Mouse (Mus musculus): Measurements from ENCODE around the gene Cep350. TPM values are rescaled to one million over a fixed set of nuclear protein-coding genes. Genes with fewer than 3 reads are reported as not detected.

Gene Cep350
- polyA plus RNA-seq, 1 experiment from 2014 or later, result 11.1 TPM

GRCm38 (mm10) chr1:155798000-155798399 lies 175.1 kb downstream of the Cep350 start:
- H3K4me1 ChIP-seq (replicated peaks), result no peaks in the 10 kb centered on the region
- H3K4me3 ChIP-seq, result no peak overlapping the region
- ATAC-seq (ENCODE audit: low read depth), result no peak
- WGBS, result 91% methylated on average over 4 of the region's 4 CpGs
- peaks cover 32% of the 10 kb centered on the region for H3K36me3 ChIP-seq
- no peak overlapping the region for H3K9ac ChIP-seq
- H3K27ac ChIP-seq (replicated peaks), result no peak overlapping the region
- no peaks in the 10 kb centered on the region for H3K27me3 ChIP-seq
- H3K4me2 ChIP-seq, result no peak overlapping the region
- H3K9me3 ChIP-seq, result no peaks in the 10 kb centered on the region

- no peak overlapping the region for H3K4me2 ChIP-seq
- H3K27me3 ChIP-seq, result no peaks in the 10 kb centered on the region
- no peak for ATAC-seq (ENCODE audit: low read depth)
- H3K27ac ChIP-seq (replicated peaks), result no peak overlapping the region
- H3K4me3 ChIP-seq, result no peak overlapping the region
- peaks cover 26% of the 10 kb centered on the region for H3K36me3 ChIP-seq
- 88% methylated on average over 4 of the region's 4 CpGs for WGBS
- no peaks in the 10 kb centered on the region for H3K9me3 ChIP-seq
- no peak overlapping the region for H3K9ac ChIP-seq
- H3K4me1 ChIP-seq (replicated peaks), result no peaks in the 10 kb centered on the region
Measured at GRCm38 (mm10) chr1:155797425-155797824, 175.6 kb downstream of the Cep350 start.

DNA sequence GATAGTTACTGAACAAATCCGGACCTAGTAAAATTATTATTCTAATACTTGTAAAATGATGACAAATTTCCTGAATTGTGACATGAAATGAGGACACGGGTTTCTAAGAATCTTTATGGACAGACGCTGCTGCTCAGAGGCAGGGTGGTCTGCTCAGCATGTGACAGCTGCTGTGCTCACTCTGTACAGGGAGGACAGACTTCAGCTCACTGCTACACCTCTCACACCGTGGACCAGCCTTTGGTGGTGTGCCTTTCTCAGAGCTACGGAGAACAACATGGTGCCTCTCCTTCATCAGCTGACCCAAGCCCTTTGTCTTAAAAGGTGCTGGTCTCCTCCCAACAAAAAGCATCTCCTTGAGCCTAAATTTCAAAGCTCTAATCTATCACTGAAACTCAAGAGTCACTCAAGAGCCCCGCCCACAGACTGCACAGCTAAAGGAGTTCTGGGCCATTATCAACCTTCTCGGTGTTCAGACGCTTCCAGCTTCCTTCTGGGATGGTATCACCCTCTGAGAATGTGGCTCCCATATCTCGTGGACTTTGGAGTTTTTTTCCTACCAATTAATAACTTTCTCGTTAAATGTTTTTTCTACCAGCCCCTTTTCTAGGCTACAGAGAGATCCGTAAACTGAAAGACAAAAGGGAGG lies 176.2 kb downstream of the Cep350 start:
- WGBS, result 76% methylated on average over 11 of the region's 11 CpGs
- no peak overlapping the region for H3K9ac ChIP-seq
- H3K27me3 ChIP-seq, result no peaks in the 10 kb centered on the region
- H3K4me3 ChIP-seq, result no peak overlapping the region
- no peaks in the 10 kb centered on the region for H3K9me3 ChIP-seq
- no peak overlapping the region for H3K27ac ChIP-seq (replicated peaks)
- H3K4me1 ChIP-seq (replicated peaks), result no peaks in the 10 kb centered on the region
- ATAC-seq (ENCODE audit: low read depth), result no peak
- peaks cover 23% of the 10 kb centered on the region for H3K36me3 ChIP-seq
- no peak overlapping the region for H3K4me2 ChIP-seq

GRCm38 (mm10) chr1:155795791-155796233 lies 177.2 kb downstream of the Cep350 start:
- no peak for ATAC-seq (ENCODE audit: low read depth)
- Histone ChIP-seq H3K27me3 (no peaks in the 10 kb centered on the region), H3K27ac (replicated peaks) (no peak overlapping the region), H3K4me3 (no peak overlapping the region), H3K9ac (no peak overlapping the region), H3K9me3 (no peaks in the 10 kb centered on the region), H3K4me1 (replicated peaks) (peaks cover 3% of the 10 kb centered on the region), H3K36me3 (peaks cover 18% of the 10 kb centered on the region), H3K4me2 (no peak overlapping the region)
- WGBS, result 93% methylated on average over 5 of the region's 5 CpGs

Other genes with a start within 250 kb of the Cep350 start
- 5.5 and 7.5 TPM in 2 replicates for gene Lhx4, start 221.6 kb downstream of the Cep350 start, polyA plus RNA-seq (2015; fragmentation: Nextera tagmentation; extraction: Ambion mirVana)
- 16.7 and 19.4 TPM in 2 replicates for gene Qsox1, start 160.4 kb downstream of the Cep350 start, polyA plus RNA-seq (2015; fragmentation: Nextera tagmentation; extraction: Ambion mirVana)
- gene Tor1aip2, start 62.1 kb upstream of the Cep350 start, polyA plus RNA-seq (2015; fragmentation: Nextera tagmentation; extraction: Ambion mirVana), result 77.3 and 78.9 TPM in 2 replicates
- gene Tor1aip1, start 63.2 kb upstream of the Cep350 start, polyA plus RNA-seq (2015; fragmentation: Nextera tagmentation; extraction: Ambion mirVana), result 24.2 and 26.5 TPM in 2 replicates
- 6.2 and 7.2 TPM in 2 replicates for gene Fam163a, start 231.8 kb upstream of the Cep350 start, polyA plus RNA-seq (2015; fragmentation: Nextera tagmentation; extraction: Ambion mirVana)